Mouse (Mus musculus) heart, embryonic 16.5 days (tissue): ENCODE measurements at regions not wholly inside any gene's neighbourhood (a gene's known extent, or its start where the extent isn't known, plus 50 kb on each side); places are given as distances from the start of the nearest gene placed in this dataset.
A peak's percentile ranks its signal among the peaks of the same experiment; 100 is the strongest.

ENCODE experiments used
- ATAC-seq: fragments of 200-750 bp; cut with Nextera tagmentation; replicated peaks from 2 replicates; pipeline ENCODE4 v1.8.0; 2017; ENCODE audit warnings: moderate number of reproducible peaks; ENCODE audit not compliant: insufficient read depth, low FRiP score; ENCODE audit errors: extremely low read depth
- H3K27ac ChIP-seq: fragments of 300-500 bp; sonication (generic); 2 replicates; pipeline ENCODE4 v1.5.1; 2014; ENCODE audit warnings: mild to moderate bottlenecking, low read length, control low read depth, moderate library complexity
- H3K27me3 ChIP-seq: fragments of 300-500 bp; sonication (generic); 2 replicates; pipeline ENCODE4 v1.6.1; 2014; ENCODE audit warnings: low read length, mixed read lengths; ENCODE audit not compliant: control insufficient read depth, insufficient read depth
- H3K36me3 ChIP-seq: fragments of 300-500 bp; sonication (generic); 2 replicates; pipeline ENCODE4 v1.6.1; 2014; ENCODE audit not compliant: control insufficient read depth, insufficient read depth
- H3K4me1 ChIP-seq: fragments of 300-500 bp; sonication (generic); 2 replicates; pipeline ENCODE4 v1.6.1; 2014; ENCODE audit warnings: low read length, mixed read lengths; ENCODE audit not compliant: control insufficient read depth, insufficient read depth
- H3K4me2 ChIP-seq: fragments of 300-500 bp; sonication (generic); 2 replicates; pipeline ENCODE4 v1.6.1; 2014; ENCODE audit warnings: low read depth, mild to moderate bottlenecking, control low read depth, low read length
- H3K4me3 ChIP-seq: fragments of 300-500 bp; sonication (generic); 2 replicates; pipeline ENCODE4 v1.5.1; 2014; ENCODE audit warnings: mild to moderate bottlenecking, control low read depth, low read length
- H3K9ac ChIP-seq: fragments of 300-500 bp; sonication (generic); 2 replicates; pipeline ENCODE4 v1.6.1; 2014; ENCODE audit warnings: low read length, control low read depth
- H3K9me3 ChIP-seq: fragments of 300-500 bp; sonication (generic); replicated peaks from 2 replicates; pipeline ENCODE4 v1.6.1; 2016; ENCODE audit warnings: low read length; ENCODE audit not compliant: control insufficient read depth
- WGBS: fragments of 180-500 bp; shearing (Covaris S2); extraction: QIAGEN DNeasy Blood & Tissue Kit; methylation state at CpG from one replicate; pipeline ENCODE4 v1.1.7; 2014; 5-methylcytosine and 5-hydroxymethylcytosine counted together

DNA sequence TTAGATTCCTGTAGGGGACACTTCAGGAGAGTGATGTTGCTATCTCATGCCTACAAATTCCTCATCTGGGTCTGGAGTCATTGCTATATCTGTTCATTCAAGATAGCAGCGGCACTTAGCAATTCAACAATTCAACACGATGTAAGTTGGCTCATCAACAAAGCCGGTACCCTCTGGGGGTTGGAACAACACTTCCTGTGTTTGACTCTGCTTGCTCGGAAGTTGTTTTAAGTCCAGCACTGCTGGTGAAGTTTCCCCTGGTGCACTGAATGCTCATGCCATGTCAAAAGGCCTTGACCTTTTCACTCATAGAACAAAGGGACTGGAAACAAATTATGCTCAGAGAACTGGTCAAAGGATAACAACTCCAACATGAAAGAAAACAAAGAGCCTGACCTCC lies 390.4 kb downstream of the Tmem161b start:
- H3K9ac ChIP-seq: no peak overlapping the region
- no peak overlapping the region for H3K4me3 ChIP-seq
- H3K27me3 ChIP-seq: no peaks in the 10 kb centered on the region
- ATAC-seq: no peak; the same call in 1 of the 2 replicates
- H3K36me3 ChIP-seq: no peaks in the 10 kb centered on the region
- H3K4me1 ChIP-seq: peaks cover 2% of the 10 kb centered on the region; the same call in 1 of the 2 replicates
- whole genome bisulfite sequencing: 4% methylated on average over 4 of the region's 4 CpGs
- no peak overlapping the region for H3K4me2 ChIP-seq
- no peak overlapping the region for H3K27ac ChIP-seq
- H3K9me3 ChIP-seq: no peaks in the 10 kb centered on the region

DNA sequence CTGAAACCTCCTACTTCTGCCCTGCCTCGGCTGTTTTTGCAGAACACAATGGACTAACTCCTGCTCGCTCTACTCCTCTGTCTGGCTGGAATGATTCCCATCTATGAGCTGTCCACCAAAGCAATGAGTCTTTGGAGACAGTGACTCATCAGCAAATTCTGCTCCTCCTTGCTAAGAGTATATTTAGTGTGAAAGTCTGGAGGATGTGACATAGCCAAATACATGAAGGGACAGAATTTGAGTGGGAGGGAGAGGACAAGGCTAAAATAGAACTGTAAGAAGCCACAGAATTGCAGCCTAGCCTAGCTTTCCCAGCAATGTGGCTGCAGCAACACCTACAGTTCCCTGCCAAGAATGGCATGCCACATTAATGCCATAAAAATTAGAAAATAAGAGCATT lies 390.9 kb downstream of the Tmem161b start:
- no peaks in the 10 kb centered on the region for H3K27me3 ChIP-seq
- H3K4me3 ChIP-seq: no peak overlapping the region
- H3K4me2 ChIP-seq: no peak overlapping the region
- H3K9me3 ChIP-seq: no peaks in the 10 kb centered on the region
- 25% methylated on average over 2 of the region's 2 CpGs for WGBS
- 0 out of 2 replicates have a peak, but pooled peaks have one; percentile 32 for ATAC-seq
- no peak overlapping the region for H3K9ac ChIP-seq
- H3K36me3 ChIP-seq: no peaks in the 10 kb centered on the region
- peaks cover 2% of the 10 kb centered on the region; the same call in 1 of the 2 replicates for H3K4me1 ChIP-seq
- no peak overlapping the region for H3K27ac ChIP-seq

DNA sequence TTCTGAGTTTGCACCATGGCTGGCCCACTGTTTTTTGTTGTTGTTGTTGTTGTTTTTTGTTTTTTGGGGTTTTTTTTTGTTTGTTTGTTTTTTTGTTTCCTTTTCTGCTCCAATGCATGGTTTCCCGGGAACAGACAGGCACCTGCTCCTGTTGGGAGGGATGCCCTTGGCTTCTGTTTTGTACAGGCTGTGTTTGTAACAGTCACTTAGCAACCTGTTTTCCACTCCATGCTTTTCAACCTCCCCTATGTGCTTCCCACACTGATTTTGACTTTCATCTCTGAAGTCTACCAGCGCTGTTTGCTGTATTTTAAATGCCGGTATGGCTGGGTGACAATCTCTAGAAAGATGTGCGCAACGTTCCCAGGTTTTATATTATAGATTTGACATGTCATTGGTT lies 402.6 kb downstream of the Tmem161b start:
- H3K4me3 ChIP-seq: no peak overlapping the region
- H3K9ac ChIP-seq: no peak overlapping the region
- no peaks in the 10 kb centered on the region for H3K36me3 ChIP-seq
- no peaks in the 10 kb centered on the region for H3K9me3 ChIP-seq
- no peaks in the 10 kb centered on the region for H3K27me3 ChIP-seq
- no peak for ATAC-seq
- H3K27ac ChIP-seq: no peak overlapping the region
- no peaks in the 10 kb centered on the region for H3K4me1 ChIP-seq
- 89% methylated on average over 5 of the region's 5 CpGs for WGBS
- no peak overlapping the region for H3K4me2 ChIP-seq

- H3K4me3 ChIP-seq: no peak overlapping the region
- H3K27me3 ChIP-seq: no peaks in the 10 kb centered on the region
- no peak overlapping the region for H3K9ac ChIP-seq
- H3K4me2 ChIP-seq: no peak overlapping the region
- no peaks in the 10 kb centered on the region for H3K4me1 ChIP-seq
- no peaks in the 10 kb centered on the region for H3K9me3 ChIP-seq
- H3K27ac ChIP-seq: no peak overlapping the region
- H3K36me3 ChIP-seq: no peaks in the 10 kb centered on the region
- no peak for ATAC-seq
- 63% methylated on average over 1 of the region's 1 CpGs for WGBS
Measured at GRCm38 (mm10) chr13:84625527-84625926, 403.4 kb downstream of the Tmem161b start.

- no peak for ATAC-seq
- WGBS: 61% methylated on average over 2 of the region's 2 CpGs
Measured at GRCm38 (mm10) chr13:84625927-84626326, 403.8 kb downstream of the Tmem161b start.

GRCm38 (mm10) chr13:84626397-84626796 lies 404.3 kb downstream of the Tmem161b start:
- Histone ChIP-seq H3K4me2 (no peak overlapping the region), H3K27me3 (no peaks in the 10 kb centered on the region), H3K9ac (no peak overlapping the region), H3K36me3 (no peaks in the 10 kb centered on the region), H3K4me3 (no peak overlapping the region), H3K9me3 (no peaks in the 10 kb centered on the region), H3K27ac (no peak overlapping the region), H3K4me1 (no peaks in the 10 kb centered on the region)
- no peak for ATAC-seq
- 45% methylated on average over 1 of the region's 1 CpGs for WGBS

More at GRCm38 (mm10) chr13:84625927-84626326, 403.8 kb downstream of the Tmem161b start:
- Histone ChIP-seq H3K4me1 (no peaks in the 10 kb centered on the region), H3K36me3 (no peaks in the 10 kb centered on the region), H3K4me3 (no peak overlapping the region), H3K9ac (no peak overlapping the region), H3K27me3 (no peaks in the 10 kb centered on the region), H3K4me2 (no peak overlapping the region), H3K27ac (no peak overlapping the region), H3K9me3 (no peaks in the 10 kb centered on the region)

DNA sequence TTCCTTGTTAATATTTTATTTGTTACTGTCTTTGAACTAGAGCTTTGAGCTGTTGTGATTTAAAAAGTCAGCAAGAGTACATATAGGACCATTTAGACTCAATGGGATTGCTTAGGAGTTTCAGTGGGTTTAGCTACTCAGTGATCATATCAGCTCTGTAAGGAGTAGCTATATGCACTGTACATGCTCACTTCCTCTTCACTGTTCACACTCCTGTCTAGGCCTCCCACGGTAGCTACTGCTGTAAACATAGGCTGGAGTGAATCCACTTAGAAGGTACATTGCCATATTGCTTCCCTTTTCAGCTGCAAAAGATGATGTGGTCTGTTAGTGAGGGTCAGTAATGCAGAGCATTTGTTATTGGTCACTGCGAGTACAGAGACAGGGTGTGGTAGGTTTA lies 408.6 kb downstream of the Tmem161b start:
- Histone ChIP-seq H3K36me3 (no peaks in the 10 kb centered on the region), H3K27me3 (no peaks in the 10 kb centered on the region), H3K9ac (no peak overlapping the region), H3K4me1 (no peaks in the 10 kb centered on the region), H3K27ac (no peak overlapping the region), H3K4me2 (no peak overlapping the region), H3K4me3 (no peak overlapping the region), H3K9me3 (no peaks in the 10 kb centered on the region)
- WGBS: 68% methylated on average over 2 of the region's 2 CpGs
- no peak for ATAC-seq

GRCm38 (mm10) chr13:84632493-84632892 lies 410.4 kb downstream of the Tmem161b start:
- Histone ChIP-seq H3K9me3 (no peaks in the 10 kb centered on the region), H3K4me3 (no peak overlapping the region), H3K36me3 (no peaks in the 10 kb centered on the region), H3K27me3 (no peaks in the 10 kb centered on the region), H3K9ac (no peak overlapping the region), H3K4me2 (no peak overlapping the region), H3K4me1 (no peaks in the 10 kb centered on the region), H3K27ac (no peak overlapping the region)
- ATAC-seq: no peak
- WGBS: 76% methylated on average over 5 of the region's 5 CpGs

DNA sequence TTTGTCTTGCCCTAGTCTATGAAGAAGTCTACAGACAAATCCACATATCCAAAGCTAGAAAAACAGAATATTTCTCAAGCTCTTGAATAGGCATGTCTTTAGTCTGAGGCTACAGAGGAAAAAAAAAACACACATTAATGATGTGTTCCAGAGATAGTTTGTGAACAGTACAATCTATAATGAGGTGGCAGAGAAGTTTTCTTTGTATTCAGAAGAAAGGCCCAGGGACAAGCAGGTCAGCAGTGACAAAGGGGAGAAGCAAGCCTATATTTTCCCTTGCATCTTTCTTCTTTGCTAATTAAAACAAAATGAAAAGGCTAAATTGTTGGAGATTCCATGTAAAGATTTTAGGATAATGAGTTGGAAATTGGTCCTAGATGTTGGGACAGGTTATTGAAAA lies 414.7 kb downstream of the Tmem161b start:
- H3K4me1 ChIP-seq: no peaks in the 10 kb centered on the region
- H3K4me2 ChIP-seq: no peak overlapping the region
- no peak overlapping the region for H3K9ac ChIP-seq
- H3K4me3 ChIP-seq: no peak overlapping the region
- H3K9me3 ChIP-seq: no peaks in the 10 kb centered on the region
- no peaks in the 10 kb centered on the region for H3K36me3 ChIP-seq
- no peak overlapping the region for H3K27ac ChIP-seq
- no peaks in the 10 kb centered on the region for H3K27me3 ChIP-seq
- ATAC-seq: no peak

GRCm38 (mm10) chr13:84637606-84638005 lies 415.5 kb downstream of the Tmem161b start:
- Histone ChIP-seq H3K9ac (no peak overlapping the region), H3K27ac (no peak overlapping the region), H3K4me3 (no peak overlapping the region), H3K4me2 (no peak overlapping the region), H3K4me1 (no peaks in the 10 kb centered on the region), H3K27me3 (no peaks in the 10 kb centered on the region), H3K36me3 (no peaks in the 10 kb centered on the region), H3K9me3 (no peaks in the 10 kb centered on the region)
- ATAC-seq: no peak
- WGBS: 63% methylated on average over 1 of the region's 1 CpGs
